Mouse (Mus musculus) lung, embryonic 15.5 days (tissue): ENCODE data around the gene Peak1. TPM values are rescaled to one million over a fixed set of nuclear protein-coding genes. Genes with fewer than 3 reads are reported as not detected.

Experiments
- ATAC-seq: fragments of 200-750 bp; cut with Nextera tagmentation; 2 replicates; pipeline ENCODE4 v1.8.0; 2017; ENCODE audit warnings: moderate number of reproducible peaks, borderline replicate concordance; ENCODE audit not compliant: low FRiP score, low TSS enrichment; ENCODE audit errors: extremely low read depth
- H3K27ac ChIP-seq: fragments of 300-500 bp; sonication (generic); 2 replicates; pipeline ENCODE4 v1.5.1; 2015; ENCODE audit warnings: moderate library complexity, mild to moderate bottlenecking, inconsistent platforms
- H3K27me3 ChIP-seq: fragments of 300-500 bp; sonication (generic); 2 replicates; pipeline ENCODE4 v1.6.1; 2015; ENCODE audit warnings: inconsistent platforms
- H3K36me3 ChIP-seq: fragments of 300-500 bp; sonication (generic); 2 replicates; pipeline ENCODE4 v1.6.1; 2015; ENCODE audit warnings: inconsistent platforms
- H3K4me1 ChIP-seq: fragments of 300-500 bp; sonication (generic); 2 replicates; pipeline ENCODE4 v1.6.1; 2015; ENCODE audit warnings: inconsistent platforms
- H3K4me2 ChIP-seq: fragments of 300-500 bp; sonication (generic); 2 replicates; pipeline ENCODE4 v1.6.1; 2015; ENCODE audit warnings: inconsistent platforms, mild to moderate bottlenecking, moderate library complexity
- H3K4me3 ChIP-seq: fragments of 300-500 bp; sonication (generic); 2 replicates; pipeline ENCODE4 v1.5.1; 2015; ENCODE audit warnings: mild to moderate bottlenecking, inconsistent platforms
- H3K9ac ChIP-seq: fragments of 300-500 bp; sonication (generic); 2 replicates; pipeline ENCODE4 v1.6.1; 2015; ENCODE audit warnings: inconsistent platforms
- H3K9me3 ChIP-seq: fragments of 300-500 bp; sonication (generic); 2 replicates; pipeline ENCODE4 v1.6.1; 2016; ENCODE audit warnings: inconsistent platforms
- WGBS: fragments of 180-500 bp; shearing (Covaris S2); methylation state at CpG from one replicate; pipeline ENCODE4 v1.1.7; 2015; 5-methylcytosine and 5-hydroxymethylcytosine counted together
- polyA plus RNA-seq: library from polyadenylated mRNA; unstranded; fragments of >200 nt; fragmentation: Nextera tagmentation; extraction: Ambion mirVana; gene quantifications from 2 replicates; pipeline ENCODE4 v1.2.1, GENCODE M21; 2015

The Peak1 gene
- polyA plus RNA-seq, 1 experiment from 2014 or later, result 28.7 TPM

DNA sequence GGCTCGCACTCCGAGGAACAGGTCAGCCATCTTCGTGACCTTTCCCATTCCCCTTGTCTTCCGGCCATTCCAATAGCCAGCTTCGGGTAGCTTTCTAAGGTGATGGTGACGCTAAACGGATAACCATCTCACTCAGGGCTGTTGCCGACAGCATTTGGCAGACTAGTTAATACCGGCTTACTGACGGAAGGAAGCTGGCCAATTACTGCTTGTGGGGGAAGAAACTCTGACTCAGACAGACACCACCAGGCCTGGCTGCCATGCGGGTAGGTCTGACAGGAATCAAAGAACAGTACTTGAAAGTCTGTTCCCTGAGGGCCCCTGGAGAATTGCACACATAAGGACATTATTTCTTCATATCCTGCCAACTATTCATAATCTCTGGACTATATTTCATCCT, 212.5 kb downstream of the Peak1 start:
- no peaks in the 10 kb centered on the region for H3K27me3 ChIP-seq
- ATAC-seq, result no peak
- no peak overlapping the region for H3K9ac ChIP-seq
- H3K36me3 ChIP-seq, result peaks cover 31% of the 10 kb centered on the region
- H3K4me1 ChIP-seq, result peaks cover 6% of the 10 kb centered on the region; the same call in 1 of the 2 replicates
- 73% methylated on average over 11 of the region's 11 CpGs for WGBS
- H3K4me3 ChIP-seq, result no peak overlapping the region
- no peak overlapping the region for H3K27ac ChIP-seq
- H3K4me2 ChIP-seq, result no peak overlapping the region
- H3K9me3 ChIP-seq, result no peaks in the 10 kb centered on the region

DNA sequence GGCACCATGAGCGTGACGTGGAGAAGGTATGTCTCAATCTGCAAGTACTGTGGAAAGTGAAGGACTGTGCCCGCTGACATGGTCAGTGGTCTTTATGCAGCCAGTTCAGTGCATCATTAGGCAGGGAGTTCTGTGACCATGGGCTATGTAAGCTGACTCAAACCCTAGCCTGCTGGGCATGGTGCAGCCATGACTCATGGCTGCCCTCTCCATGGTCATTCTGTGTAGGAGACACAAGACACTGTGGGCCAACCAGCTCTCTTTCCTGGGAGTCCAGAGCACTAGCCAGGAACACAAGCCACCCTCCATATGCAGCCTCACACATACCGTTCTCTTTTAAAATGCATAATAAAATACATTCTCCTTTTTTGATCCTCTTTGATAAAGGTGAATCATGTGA, 213.6 kb downstream of the Peak1 start:
- WGBS, result 92% methylated on average over 4 of the region's 4 CpGs
- peaks cover 31% of the 10 kb centered on the region for H3K36me3 ChIP-seq
- H3K27me3 ChIP-seq, result no peaks in the 10 kb centered on the region
- peaks cover 6% of the 10 kb centered on the region; the same call in 1 of the 2 replicates for H3K4me1 ChIP-seq
- no peaks in the 10 kb centered on the region for H3K9me3 ChIP-seq
- H3K4me2 ChIP-seq, result no peak overlapping the region
- no peak for ATAC-seq
- H3K9ac ChIP-seq, result no peak overlapping the region
- no peak overlapping the region for H3K27ac ChIP-seq
- H3K4me3 ChIP-seq, result no peak overlapping the region

DNA sequence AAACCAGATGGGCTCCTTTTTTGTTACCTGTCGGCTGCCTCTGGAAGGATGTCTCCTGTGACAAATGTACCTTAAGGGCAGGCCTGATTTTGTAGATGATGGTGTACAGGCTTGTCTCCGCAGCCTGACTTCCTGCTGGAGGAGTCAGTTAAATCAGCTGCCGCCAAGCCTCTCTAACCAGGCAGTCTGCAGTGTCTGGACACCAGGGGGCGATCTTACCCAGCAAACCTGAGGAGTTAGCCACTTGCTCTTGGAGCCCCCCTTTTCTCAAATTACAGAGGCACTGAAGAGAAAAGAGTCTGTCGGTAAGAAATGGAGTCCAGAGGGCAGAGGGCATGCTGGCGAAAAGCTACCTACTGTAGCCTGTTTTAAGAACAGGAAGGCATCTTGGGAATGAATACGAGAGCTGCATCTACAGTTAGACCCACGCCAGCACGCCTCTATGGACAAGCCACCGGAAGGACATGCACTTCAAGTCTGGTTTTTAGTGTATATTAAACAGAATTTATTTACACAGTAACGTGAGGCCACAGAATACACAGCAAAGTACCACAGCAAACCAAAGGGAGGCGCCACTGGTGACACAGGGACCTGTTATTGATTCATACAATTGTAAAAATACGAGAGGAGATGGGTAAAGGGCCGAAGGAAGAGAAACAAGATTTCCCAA, 217.1 kb downstream of the Peak1 start:
- H3K4me2 ChIP-seq, result peak overlapping the region; percentile 41
- ATAC-seq, result peak; percentile 66; the same call in 1 of the 2 replicates
- H3K4me3 ChIP-seq, result no peak overlapping the region
- H3K27ac ChIP-seq, result no peak overlapping the region
- no peaks in the 10 kb centered on the region for H3K9me3 ChIP-seq
- no peak overlapping the region for H3K9ac ChIP-seq
- H3K36me3 ChIP-seq, result peaks cover 13% of the 10 kb centered on the region
- H3K27me3 ChIP-seq, result no peaks in the 10 kb centered on the region
- peaks cover 6% of the 10 kb centered on the region; the same call in 1 of the 2 replicates for H3K4me1 ChIP-seq
- 23% methylated on average over 14 of the region's 14 CpGs for WGBS

DNA sequence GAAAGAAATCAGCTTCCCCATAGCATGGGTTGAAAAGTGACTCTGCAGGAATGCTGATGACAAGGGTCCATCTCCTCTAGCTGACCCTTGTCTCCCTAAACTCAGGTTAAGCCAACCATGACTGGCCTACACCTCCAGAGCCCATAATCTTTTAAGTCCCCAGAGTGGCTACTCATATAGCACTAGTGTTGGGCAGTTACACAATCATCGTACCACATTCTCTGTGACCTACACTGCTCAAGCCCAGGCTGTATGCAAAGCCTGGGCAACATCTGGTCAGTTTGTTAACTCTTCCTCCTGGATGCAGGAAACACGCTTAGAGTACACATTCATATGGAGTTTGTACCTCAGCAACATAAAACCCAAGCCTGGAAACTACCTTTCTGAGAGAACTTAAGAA, 217.7 kb downstream of the Peak1 start:
- Histone ChIP-seq H3K27ac (no peak overlapping the region), H3K4me2 (no peak overlapping the region), H3K4me3 (no peak overlapping the region), H3K36me3 (peaks cover 7% of the 10 kb centered on the region), H3K27me3 (no peaks in the 10 kb centered on the region), H3K9me3 (no peaks in the 10 kb centered on the region), H3K9ac (no peak overlapping the region), H3K4me1 (peaks cover 6% of the 10 kb centered on the region; the same call in 1 of the 2 replicates)
- WGBS, result 53% methylated on average over 2 of the region's 2 CpGs
- ATAC-seq, result no peak

DNA sequence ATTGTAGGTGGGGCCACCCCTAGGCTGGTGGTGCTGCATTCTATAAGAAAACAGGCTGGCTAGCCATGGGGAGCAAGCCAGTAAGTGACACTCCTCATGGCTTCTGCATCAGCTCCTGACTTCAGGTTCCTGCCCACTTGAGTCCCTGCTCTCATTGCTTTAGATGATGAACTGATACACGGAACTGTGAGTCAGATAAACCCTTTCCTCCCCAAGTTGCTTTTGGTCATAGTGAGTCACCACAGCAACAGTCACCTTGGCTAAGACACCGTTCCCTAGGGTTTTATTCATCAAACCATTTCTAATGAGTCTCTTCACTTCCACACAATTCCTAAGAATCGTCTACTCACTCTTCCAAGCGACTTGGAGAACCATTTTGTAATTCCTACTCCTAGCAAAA, 220.9 kb downstream of the Peak1 start:
- no peak overlapping the region for H3K4me3 ChIP-seq
- WGBS, result 76% methylated on average over 4 of the region's 4 CpGs

DNA sequence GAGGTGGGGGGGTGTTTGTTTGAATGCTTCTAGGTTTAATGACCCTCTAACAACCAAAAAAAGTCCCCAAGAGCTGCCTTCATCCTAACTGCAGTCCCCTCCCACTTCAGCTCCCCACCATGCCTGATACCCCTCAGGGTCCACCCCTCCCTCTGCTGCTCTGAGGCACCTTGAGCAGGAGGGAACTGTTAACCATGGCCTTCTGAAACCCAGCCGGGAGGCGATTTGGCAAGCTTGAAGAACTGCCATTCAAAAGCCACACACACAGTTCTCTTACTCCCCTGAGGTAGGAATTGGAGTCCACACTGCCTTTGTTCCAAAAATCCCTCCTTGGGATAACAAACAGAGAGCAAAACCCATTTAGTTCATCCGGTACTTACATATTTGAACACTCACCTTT, 222.7 kb downstream of the Peak1 start:
- Histone ChIP-seq H3K9me3 (no peaks in the 10 kb centered on the region), H3K4me3 (no peak overlapping the region), H3K27me3 (no peaks in the 10 kb centered on the region), H3K27ac (no peak overlapping the region), H3K9ac (no peak overlapping the region), H3K4me2 (no peak overlapping the region), H3K36me3 (no peaks in the 10 kb centered on the region), H3K4me1 (no peaks in the 10 kb centered on the region)
- 58% methylated on average over 3 of the region's 3 CpGs for WGBS
- ATAC-seq, result no peak

More for the DNA sequence above, 220.9 kb downstream of the Peak1 start:
- H3K4me1 ChIP-seq, result peaks cover 6% of the 10 kb centered on the region; the same call in 1 of the 2 replicates
- H3K9me3 ChIP-seq, result no peaks in the 10 kb centered on the region
- no peaks in the 10 kb centered on the region for H3K36me3 ChIP-seq
- H3K27ac ChIP-seq, result no peak overlapping the region
- no peak overlapping the region for H3K4me2 ChIP-seq
- no peaks in the 10 kb centered on the region for H3K27me3 ChIP-seq
- no peak overlapping the region for H3K9ac ChIP-seq
- ATAC-seq, result no peak

DNA sequence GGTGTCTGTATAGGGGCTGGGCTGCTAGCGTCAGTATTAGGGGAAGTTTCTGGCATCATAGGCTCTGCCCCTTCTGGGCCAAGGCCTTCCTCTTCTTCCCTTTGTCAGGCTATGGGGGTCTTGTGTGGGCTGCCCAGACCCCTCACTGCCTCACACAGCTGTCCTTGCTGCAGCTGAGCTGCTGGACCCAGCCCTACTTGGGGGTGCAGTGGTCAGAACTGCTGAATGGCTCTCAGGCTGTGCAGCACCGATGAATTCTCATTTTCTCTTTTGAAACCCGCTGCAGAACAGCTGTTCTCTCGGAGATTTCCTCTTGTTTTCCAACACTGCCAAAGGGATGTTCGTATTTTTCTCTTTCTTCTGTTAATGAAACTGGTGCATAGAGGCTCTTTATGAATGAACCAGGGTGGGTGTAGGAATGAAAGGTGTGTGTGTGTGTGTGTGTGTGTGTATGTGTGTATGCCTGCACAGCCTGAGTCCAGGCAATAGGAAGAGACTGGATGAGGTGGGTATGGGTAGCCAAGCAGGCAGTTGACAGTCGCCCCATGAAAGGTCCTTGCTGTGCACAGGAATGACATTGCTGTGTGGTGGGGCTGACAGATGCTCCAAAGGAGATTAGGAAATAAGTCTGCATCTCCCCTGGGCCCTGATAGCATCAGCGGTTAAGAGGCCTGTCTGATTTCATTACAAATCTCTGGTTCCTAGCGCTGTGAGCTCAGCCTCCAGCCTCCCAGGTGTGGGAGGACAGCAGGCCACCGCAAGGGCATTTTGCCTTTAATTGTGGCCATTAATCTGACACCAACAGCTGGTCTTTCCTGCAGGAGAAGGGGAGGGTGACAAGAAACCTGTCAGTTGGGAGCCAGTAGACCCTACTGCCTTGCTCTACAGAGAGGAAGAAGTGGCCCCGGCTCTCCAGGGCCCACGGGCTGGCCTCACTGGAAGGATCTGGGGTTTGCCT, 226.1 kb downstream of the Peak1 start:
- no peak for ATAC-seq
- no peak overlapping the region for H3K27ac ChIP-seq
- no peaks in the 10 kb centered on the region for H3K4me1 ChIP-seq
- no peaks in the 10 kb centered on the region for H3K36me3 ChIP-seq
- WGBS, result 63% methylated on average over 11 of the region's 11 CpGs
- no peaks in the 10 kb centered on the region for H3K9me3 ChIP-seq
- H3K4me3 ChIP-seq, result no peak overlapping the region
- no peak overlapping the region for H3K4me2 ChIP-seq
- H3K9ac ChIP-seq, result no peak overlapping the region
- H3K27me3 ChIP-seq, result no peaks in the 10 kb centered on the region

DNA sequence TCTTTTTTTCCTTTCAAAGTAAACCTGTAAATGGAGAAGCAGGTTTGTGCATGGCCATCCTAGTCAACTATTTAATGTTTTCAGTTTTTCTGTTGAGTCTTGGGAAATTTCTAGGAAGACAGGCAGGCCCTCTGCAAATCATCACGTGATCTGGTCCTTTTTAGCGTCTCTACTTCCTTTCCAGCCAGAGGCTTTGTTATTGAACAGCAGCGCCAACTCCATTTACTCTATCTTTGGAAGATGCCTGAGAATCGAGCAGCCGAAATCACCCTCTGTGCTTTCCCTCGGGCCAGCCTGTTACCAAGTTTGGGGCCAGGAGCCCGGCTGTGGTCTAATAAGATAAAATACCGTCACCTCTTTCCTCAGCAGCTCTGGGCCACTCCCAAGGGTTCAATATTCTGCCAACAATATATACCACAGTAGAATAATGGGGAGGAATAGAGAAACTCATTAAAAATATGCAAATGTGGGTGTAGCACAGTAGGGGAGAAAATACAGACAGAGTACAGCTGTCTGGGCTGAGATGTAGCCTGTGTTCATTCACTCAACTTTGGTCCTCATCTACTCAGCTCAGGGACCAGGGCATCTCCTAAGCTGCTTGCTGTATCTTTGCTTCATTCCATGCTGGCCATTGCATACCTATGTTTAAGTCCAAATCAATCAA, 237.6 kb downstream of the Peak1 start:
- H3K9me3 ChIP-seq, result no peaks in the 10 kb centered on the region
- H3K27ac ChIP-seq, result no peak overlapping the region
- H3K27me3 ChIP-seq, result no peaks in the 10 kb centered on the region
- no peak for ATAC-seq
- no peak overlapping the region for H3K4me2 ChIP-seq
- WGBS, result 47% methylated on average over 8 of the region's 8 CpGs
- no peak overlapping the region for H3K4me3 ChIP-seq
- H3K36me3 ChIP-seq, result no peaks in the 10 kb centered on the region
- 0 out of 2 replicates have a peak, but pooled peaks cover 5% of the 10 kb centered on the region for H3K4me1 ChIP-seq
- no peak overlapping the region for H3K9ac ChIP-seq

DNA sequence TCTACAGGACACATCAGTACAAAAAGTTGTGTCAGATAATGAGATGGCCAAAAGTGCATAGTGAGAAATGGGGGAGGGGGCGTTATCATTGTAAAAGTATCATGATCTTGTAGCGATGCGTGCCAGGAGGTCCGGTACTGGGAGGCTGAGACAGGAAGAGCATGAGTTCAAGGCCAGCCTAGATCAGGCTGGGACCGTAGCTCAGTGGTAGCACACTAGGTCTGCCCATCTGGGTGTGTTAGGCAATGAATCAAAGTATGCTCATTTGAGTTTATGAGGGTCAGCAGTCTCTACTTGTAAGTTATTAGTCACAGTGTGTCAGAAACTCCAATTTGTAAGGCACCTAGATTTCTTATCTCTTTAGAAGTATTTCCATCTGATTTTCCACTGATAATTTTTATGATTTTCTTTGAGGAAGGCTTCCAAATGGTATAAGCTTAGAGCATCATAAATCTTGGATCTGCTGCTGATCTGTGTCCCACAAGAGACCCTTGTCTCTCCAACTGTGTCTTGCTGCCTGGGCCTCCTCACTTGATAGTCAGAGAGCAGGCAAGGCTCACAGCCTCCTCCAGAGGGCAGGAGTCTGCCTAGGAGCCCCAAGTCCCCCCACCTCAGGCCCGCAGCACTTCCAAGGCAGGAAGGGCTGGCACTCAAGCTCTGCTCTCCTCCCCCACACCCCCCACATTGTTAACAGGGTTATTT, 238.3 kb downstream of the Peak1 start:
- Histone ChIP-seq H3K9me3 (no peaks in the 10 kb centered on the region), H3K4me1 (0 out of 2 replicates have a peak, but pooled peaks cover 5% of the 10 kb centered on the region), H3K9ac (no peak overlapping the region), H3K27ac (no peak overlapping the region), H3K27me3 (no peaks in the 10 kb centered on the region), H3K36me3 (no peaks in the 10 kb centered on the region), H3K4me2 (no peak overlapping the region), H3K4me3 (no peak overlapping the region)
- WGBS, result 74% methylated on average over 6 of the region's 6 CpGs
- no peak for ATAC-seq

DNA sequence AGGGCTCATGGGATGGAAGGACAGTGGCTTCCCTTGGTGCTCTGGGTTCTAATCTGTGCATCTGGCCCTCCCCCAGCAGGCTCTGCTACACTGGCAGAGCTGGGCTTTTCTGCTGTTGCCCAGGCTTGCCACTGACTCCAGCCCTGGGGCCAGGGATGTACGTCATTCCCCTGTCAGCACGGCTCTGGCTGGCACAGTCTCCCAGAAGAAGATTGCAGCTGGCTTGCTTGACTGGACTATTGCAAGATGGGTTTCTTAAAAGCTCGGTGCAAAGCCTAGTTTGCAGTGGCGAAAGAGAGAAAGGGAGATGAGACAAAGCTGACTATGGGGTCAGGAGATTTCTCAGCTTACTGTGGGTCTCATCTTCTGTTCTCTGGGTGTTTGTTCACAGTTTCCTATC, 240.5 kb downstream of the Peak1 start:
- no peak overlapping the region for H3K4me2 ChIP-seq
- H3K4me3 ChIP-seq, result no peak overlapping the region
- H3K36me3 ChIP-seq, result no peaks in the 10 kb centered on the region
- WGBS, result 72% methylated on average over 4 of the region's 4 CpGs
- H3K27ac ChIP-seq, result no peak overlapping the region
- no peaks in the 10 kb centered on the region for H3K27me3 ChIP-seq
- no peak overlapping the region for H3K9ac ChIP-seq
- no peaks in the 10 kb centered on the region for H3K9me3 ChIP-seq
- ATAC-seq, result no peak
- 0 out of 2 replicates have a peak, but pooled peaks cover 5% of the 10 kb centered on the region for H3K4me1 ChIP-seq

DNA sequence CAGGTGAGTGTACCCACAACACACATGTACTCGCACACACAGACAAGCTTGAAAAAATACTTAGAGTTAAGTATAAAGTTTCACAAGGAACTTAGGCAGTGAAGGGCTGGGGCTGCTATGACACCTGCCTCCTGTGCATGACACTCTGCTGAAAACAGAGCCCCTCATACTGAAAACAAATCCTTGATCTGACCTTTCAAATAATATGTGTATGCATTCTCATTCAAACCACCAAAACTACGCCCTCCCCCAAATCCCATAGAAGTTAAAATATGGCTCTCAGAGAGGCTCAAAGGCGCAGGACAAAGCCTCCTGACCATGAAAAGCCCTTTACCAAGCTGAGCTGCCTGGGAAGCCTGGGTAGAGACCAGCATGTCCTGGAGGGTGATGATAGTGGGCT, 242.6 kb downstream of the Peak1 start:
- Histone ChIP-seq H3K9ac (no peak overlapping the region), H3K9me3 (no peaks in the 10 kb centered on the region), H3K4me2 (no peak overlapping the region), H3K4me1 (0 out of 2 replicates have a peak, but pooled peaks cover 5% of the 10 kb centered on the region), H3K27me3 (no peaks in the 10 kb centered on the region), H3K27ac (no peak overlapping the region), H3K4me3 (no peak overlapping the region), H3K36me3 (no peaks in the 10 kb centered on the region)
- no peak for ATAC-seq
- WGBS, result 78% methylated on average over 3 of the region's 3 CpGs
